Mouse (Mus musculus) cortical plate, adult 2 months (tissue): ENCODE data around the gene Mcm2. TPM values are rescaled to one million over a fixed set of nuclear protein-coding genes. Genes with fewer than 3 reads are reported as not detected.

Source experiments
- H3K27ac ChIP-seq: fragments of 200-500 bp; 2 replicates; pipeline ENCODE4 v1.5.1; 2012; ENCODE audit warnings: low read length, control low read depth, inconsistent platforms; ENCODE audit not compliant: insufficient read depth
- H3K4me1 ChIP-seq: fragments of 200-500 bp; 2 replicates; pipeline ENCODE4 v1.6.1; 2011; ENCODE audit warnings: low read length; ENCODE audit not compliant: control insufficient read depth, insufficient read depth
- H3K4me3 ChIP-seq: fragments of 200-500 bp; 2 replicates; pipeline ENCODE4 v1.5.1; 2011; ENCODE audit warnings: mild to moderate bottlenecking, low read length, control low read depth; ENCODE audit not compliant: insufficient read depth
- CTCF ChIP-seq: fragments of 200-500 bp; IDR thresholded peaks from 2 replicates; pipeline ENCODE4 v1.5.1; 2011; ENCODE audit warnings: mild to moderate bottlenecking, control low read depth, low read length; ENCODE audit not compliant: insufficient read depth; ENCODE audit errors: extremely low read depth
- POLR2A ChIP-seq: fragments of 200-500 bp; IDR thresholded peaks from 2 replicates; pipeline ENCODE4 v1.6.1; 2011; ENCODE audit warnings: mild to moderate bottlenecking, low read length, control low read depth; ENCODE audit not compliant: insufficient read depth; ENCODE audit errors: extremely low read depth
- polyA plus RNA-seq: library from polyadenylated mRNA; depleted of rRNA; stranded (reverse); fragments of >200 nt; gene quantifications from 2 replicates; pipeline ENCODE4 v1.2.3, GENCODE M21; 2012

Gene Mcm2
- polyA plus RNA-seq, 1 experiment, result 4.4 TPM

GRCm38 (mm10) chr6:88881334-88881733, 17.2 kb downstream of the Mcm2 start:
- no peak overlapping the region for H3K4me3 ChIP-seq
- H3K27ac ChIP-seq, result no peak overlapping the region
- TF ChIP-seq CTCF (no peak), POLR2A (no peak)
- H3K4me1 ChIP-seq, result no peaks in the 10 kb centered on the region

GRCm38 (mm10) chr6:88879471-88879870, 19.1 kb downstream of the Mcm2 start:
- no peaks in the 10 kb centered on the region for H3K4me1 ChIP-seq
- TF ChIP-seq CTCF (no peak), POLR2A (no peak)
- H3K4me3 ChIP-seq, result no peak overlapping the region
- no peak overlapping the region for H3K27ac ChIP-seq

- TF ChIP-seq CTCF, result no peak
- no peak for TF ChIP-seq POLR2A
- Histone ChIP-seq H3K27ac (no peak within 1 kb of the TSS; the same call in 1 of the 2 replicates), H3K4me3 (peak within 1 kb of the TSS; percentile 84), H3K4me1 (peaks cover 3% of the 10 kb centered on the region; the same call in 1 of the 2 replicates)
Measured at GRCm38 (mm10) chr6:88874868-88875508, 23.6 kb downstream of the Mcm2 start, which contains the start of gene Podxl2. Podxl2 (minus strand) TSS chr6:88875044.

DNA sequence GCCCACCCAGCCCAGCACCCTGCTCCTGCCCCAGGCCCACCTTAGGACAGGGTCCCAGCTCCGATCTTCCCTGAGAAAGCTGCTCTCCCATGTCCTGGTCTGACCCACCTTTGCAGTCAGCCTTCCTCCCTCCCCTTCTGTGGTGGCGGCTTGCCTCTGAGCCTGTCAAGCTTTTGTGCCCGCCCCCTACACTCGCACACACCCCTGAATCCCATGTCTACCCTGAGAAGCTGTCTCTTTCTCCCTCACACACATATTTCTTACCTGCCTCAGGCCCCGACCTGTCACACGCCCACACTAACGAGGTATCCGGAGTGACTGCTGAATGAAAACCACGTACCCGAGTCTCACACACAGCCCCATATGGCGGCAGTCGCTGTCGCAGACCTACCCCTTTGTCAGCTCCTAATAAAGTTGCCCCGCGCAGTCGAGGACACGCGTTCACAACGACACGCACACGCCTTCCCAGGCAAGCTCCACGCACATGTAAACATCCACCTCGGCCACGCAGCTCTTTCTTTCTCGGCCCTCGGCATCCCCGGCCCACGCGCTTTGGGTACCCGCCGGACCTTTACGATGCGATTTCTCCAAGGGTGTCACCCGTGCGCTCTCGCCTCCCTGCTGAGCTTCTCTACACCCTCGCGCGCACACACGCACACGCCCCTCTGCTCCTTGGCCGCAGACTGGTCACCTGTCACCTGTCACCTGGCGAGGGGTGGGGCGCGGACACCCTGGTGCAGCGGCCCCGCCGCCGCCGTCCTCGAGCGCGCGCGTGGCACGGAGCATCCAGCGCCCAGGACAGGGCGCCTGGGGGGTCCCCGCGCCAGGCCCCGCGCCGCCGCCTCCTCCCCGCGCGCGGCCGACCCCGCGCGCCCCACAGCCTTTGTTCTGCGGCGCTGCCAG, 24.4 kb downstream of the Mcm2 start:
- H3K4me3 ChIP-seq, result peak overlapping the region; percentile 84
- H3K4me1 ChIP-seq, result peaks cover 3% of the 10 kb centered on the region; the same call in 1 of the 2 replicates
- TF ChIP-seq CTCF (no peak), POLR2A (no peak)
- H3K27ac ChIP-seq, result no peak overlapping the region; the same call in 1 of the 2 replicates

DNA sequence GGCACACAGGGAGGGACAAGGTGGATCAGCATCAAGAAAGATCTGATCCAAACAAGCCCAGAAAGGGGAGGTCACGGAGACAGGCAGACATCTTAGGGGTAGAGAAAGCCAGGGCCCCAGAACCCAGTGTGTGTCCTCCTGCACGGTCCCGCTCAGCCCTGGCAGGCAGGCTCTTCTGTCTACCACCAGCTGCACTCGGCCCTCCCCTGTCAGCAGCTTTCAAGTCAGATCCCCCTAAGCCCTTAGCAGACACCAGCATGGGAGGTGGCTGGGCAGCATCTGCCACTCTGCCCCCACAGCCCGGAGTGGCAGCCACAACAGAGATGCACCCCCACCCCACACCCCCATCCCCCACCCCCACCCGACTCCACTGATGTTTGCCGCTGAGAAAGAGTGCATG, 25.8 kb downstream of the Mcm2 start:
- H3K27ac ChIP-seq, result no peak overlapping the region

DNA sequence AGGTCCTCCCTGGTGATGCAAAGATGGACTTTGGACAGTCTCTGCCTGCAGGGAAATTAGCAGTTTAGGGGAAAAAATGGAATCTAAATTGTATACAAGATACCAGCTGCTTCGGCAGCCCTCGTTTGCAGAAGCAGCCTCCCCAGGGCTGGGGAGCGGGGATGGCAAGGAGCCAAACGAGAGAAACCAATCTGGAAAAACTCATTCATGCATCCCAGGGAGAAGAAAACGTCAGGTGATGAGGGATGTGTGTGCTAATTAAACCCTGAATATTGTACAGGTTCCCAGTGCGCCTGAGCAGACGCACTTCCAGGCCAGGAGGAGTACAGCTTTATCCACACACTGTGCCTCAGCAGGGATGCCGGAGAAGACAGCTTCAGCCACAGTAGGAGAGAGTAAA, 27.0 kb downstream of the Mcm2 start:
- TF ChIP-seq CTCF, result no peak
- TF ChIP-seq POLR2A, result no peak
- H3K4me1 ChIP-seq, result peaks cover 3% of the 10 kb centered on the region; the same call in 1 of the 2 replicates
- H3K4me3 ChIP-seq, result no peak overlapping the region
- no peak overlapping the region for H3K27ac ChIP-seq

More for the DNA sequence above, 25.8 kb downstream of the Mcm2 start:
- Histone ChIP-seq H3K4me3 (peak overlapping the region; percentile 15; the same call in 1 of the 2 replicates), H3K4me1 (peaks cover 3% of the 10 kb centered on the region; the same call in 1 of the 2 replicates)
- TF ChIP-seq POLR2A (no peak), CTCF (no peak)

DNA sequence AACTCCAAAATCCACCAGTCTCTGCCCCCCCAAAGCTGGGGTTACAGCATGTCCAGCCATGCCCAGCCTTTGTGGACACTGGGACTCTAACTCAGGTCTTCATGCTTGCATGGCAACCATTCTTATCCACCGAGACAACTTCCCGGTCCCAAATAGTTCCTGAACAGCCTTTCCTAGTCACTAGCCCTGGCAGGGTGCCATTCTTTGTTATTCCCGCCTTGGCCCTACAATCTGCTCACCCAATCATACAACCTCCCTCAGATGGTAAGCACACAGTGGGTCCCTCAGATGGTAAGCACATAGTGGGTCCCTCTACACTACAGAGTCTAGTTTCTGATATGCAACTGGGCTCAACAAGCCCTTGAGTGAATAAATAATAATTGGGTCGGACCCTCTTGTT, 28.0 kb downstream of the Mcm2 start:
- no peak overlapping the region for H3K4me3 ChIP-seq
- H3K27ac ChIP-seq, result no peak overlapping the region
- H3K4me1 ChIP-seq, result peaks cover 3% of the 10 kb centered on the region; the same call in 1 of the 2 replicates
- TF ChIP-seq CTCF (no peak), POLR2A (no peak)

DNA sequence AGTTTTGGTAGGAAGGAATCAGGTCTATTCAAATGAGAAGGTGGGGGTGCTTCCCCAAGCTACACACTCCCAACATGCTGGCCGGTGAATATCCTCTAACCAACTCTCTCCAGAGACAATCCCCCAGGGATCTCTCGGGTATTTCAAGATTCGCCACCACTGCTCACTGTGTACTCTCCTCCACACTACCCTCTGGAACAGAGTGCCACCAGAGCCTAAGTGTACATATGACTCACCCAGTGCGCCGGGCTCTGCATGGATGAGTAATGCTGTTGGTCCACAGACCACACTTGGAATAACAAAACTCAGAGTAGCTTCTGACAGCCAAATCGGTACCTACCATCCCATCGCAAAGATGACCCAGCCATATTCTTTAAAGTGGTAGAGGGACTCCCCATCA, 29.1 kb downstream of the Mcm2 start:
- no peak overlapping the region for H3K27ac ChIP-seq
- no peak overlapping the region for H3K4me3 ChIP-seq
- H3K4me1 ChIP-seq, result peaks cover 3% of the 10 kb centered on the region; the same call in 1 of the 2 replicates
- TF ChIP-seq CTCF, result no peak
- no peak for TF ChIP-seq POLR2A

- no peak overlapping the region for H3K27ac ChIP-seq
- no peak overlapping the region for H3K4me3 ChIP-seq
- H3K4me1 ChIP-seq, result no peaks in the 10 kb centered on the region
- TF ChIP-seq POLR2A, result no peak
- no peak for TF ChIP-seq CTCF
Measured at GRCm38 (mm10) chr6:88865704-88866103, 32.9 kb downstream of the Mcm2 start.

GRCm38 (mm10) chr6:88860914-88861313, 37.7 kb downstream of the Mcm2 start:
- no peak overlapping the region for H3K4me3 ChIP-seq
- TF ChIP-seq POLR2A (no peak), CTCF (peak; percentile 73)
- H3K27ac ChIP-seq, result no peak overlapping the region
- no peaks in the 10 kb centered on the region for H3K4me1 ChIP-seq
